Mouse (Mus musculus) fat pad, adult 2 months (tissue): ENCODE measurements around the gene Prima1.

ENCODE experiments used
- DNase-seq: peaks from one replicate; pipeline ENCODE4 v3.0.0-alpha.2; 2011; ENCODE audit warnings: low read depth, low spot score; ENCODE audit errors: extremely low read depth

The Prima1 gene

GRCm38 (mm10) chr12:103157129-103157910, 84.6 kb downstream of the Prima1 start:
- no peak for DNase-seq

- no peak for DNase-seq
Observed at GRCm38 (mm10) chr12:103155406-103155805, 86.5 kb downstream of the Prima1 start.

GRCm38 (mm10) chr12:103154927-103155326, 87.0 kb downstream of the Prima1 start:
- no peak for DNase-seq

GRCm38 (mm10) chr12:103150247-103150646, 91.7 kb downstream of the Prima1 start:
- no peak for DNase-seq
